Mouse (Mus musculus): ENCODE measurements at regions not wholly inside any gene's neighbourhood (a gene's known extent, or its start where the extent isn't known, plus 50 kb on each side); places are given as distances from the start of the nearest gene placed in this dataset.

GRCm38 (mm10) chr6:84500255-84500886 lies 93.3 kb downstream of the Cyp26b1 start:
- TF ChIP-seq POLR2A (IDR thresholded peaks at IDR 0.05; ENCODE audit: extremely low read depth, insufficient read depth, low read length) (no peak), CTCF (IDR thresholded peaks at IDR 0.05; ENCODE audit: extremely low read depth, insufficient read depth, low read length) (no peak)
